Mouse (Mus musculus): ENCODE measurements around the gene Tk1. TPM values are rescaled to one million over a fixed set of nuclear protein-coding genes. Genes with fewer than 3 reads are reported as not detected.

Gene Tk1
- polyA plus RNA-seq, 1 experiment from 2014 or later, result 51.6 TPM

DNA sequence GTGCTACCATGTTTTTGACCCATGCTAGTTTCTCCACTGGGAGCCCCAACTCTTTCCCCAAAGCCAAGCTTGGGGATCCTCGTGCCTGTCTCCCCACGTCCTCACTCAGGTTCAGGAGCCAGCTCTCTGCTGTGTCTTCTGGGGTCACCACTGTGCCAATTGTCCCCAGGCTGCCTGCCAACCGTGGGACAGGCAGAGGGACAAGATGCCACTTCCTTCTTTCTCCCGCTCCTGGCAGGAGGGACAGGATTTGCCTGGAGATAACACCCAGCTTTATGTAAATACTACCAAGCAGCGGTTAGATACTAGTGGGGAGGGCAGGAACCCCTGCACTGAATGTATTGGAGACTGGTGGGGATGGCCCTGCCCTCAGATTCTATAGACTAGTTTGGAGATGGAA, 12.0 kb downstream of the Tk1 start:
- ATAC-seq (replicated peaks; ENCODE audit: low FRiP score, low read depth) (no peak), DNase-seq (ENCODE audit: low spot score) (no peak)
- Histone ChIP-seq H3K27me3 (ENCODE audit: insufficient read depth, low read length) (no peaks in the 10 kb centered on the region), H3K4me2 (ENCODE audit: low read length) (no peak overlapping the region), H3K36me3 (ENCODE audit: insufficient read depth, low read length) (peaks cover 32% of the 10 kb centered on the region), H3K4me1 (replicated peaks; ENCODE audit: insufficient read depth, low read length) (peaks cover 3% of the 10 kb centered on the region; the same call in 1 of the 2 replicates), H3K9me3 (replicated peaks; ENCODE audit: low read length) (no peaks in the 10 kb centered on the region), H3K27ac (no peak overlapping the region), H3K9ac (ENCODE audit: low read depth, low read length) (no peak overlapping the region), H3K4me3 (replicated peaks; ENCODE audit: low read depth, low read length) (no peak overlapping the region)
- WGBS, result 80% methylated on average over 5 of the region's 5 CpGs
- TF ChIP-seq CTCF (IDR thresholded peaks at IDR 0.05; ENCODE audit: low read depth), result no peak

DNA sequence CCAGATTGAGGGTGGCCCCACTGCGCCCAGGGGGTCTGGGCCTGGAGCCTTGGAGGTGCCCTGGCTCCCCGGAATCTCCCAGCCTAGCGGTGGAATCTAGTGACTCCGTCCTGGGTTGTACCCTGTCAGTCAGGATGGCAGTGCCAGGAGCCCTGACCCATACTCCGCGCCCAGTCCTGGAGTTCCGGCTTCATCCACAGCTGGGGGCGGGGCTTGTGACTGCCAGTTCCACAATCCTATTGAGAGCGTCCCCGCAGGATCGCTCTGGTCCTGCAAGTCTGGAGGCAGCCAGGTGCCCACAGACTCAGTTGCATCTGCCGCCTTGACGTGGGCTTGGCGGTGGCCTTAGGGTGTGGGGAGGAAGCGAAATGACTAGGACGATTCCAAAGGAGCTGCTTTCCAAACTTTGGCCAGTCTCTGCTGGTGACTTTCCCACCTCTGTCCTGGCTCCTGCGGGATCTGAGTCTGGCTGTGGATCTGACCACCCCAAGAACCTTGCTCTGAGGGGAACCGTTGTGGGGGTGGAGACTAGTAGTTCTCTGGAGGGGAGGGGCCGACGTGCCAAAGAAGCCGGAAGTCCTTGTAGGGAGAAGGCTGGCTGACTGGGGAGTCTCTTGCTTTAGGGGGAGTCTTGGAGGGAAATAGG, 15.4 kb downstream of the Tk1 start:
- peak overlapping the region; percentile 71 for H3K4me3 ChIP-seq (replicated peaks; ENCODE audit: low read depth, low read length)
- H3K4me2 ChIP-seq (ENCODE audit: low read length), result peak overlapping the region; percentile 82
- WGBS, result 0% methylated on average over 21 of the region's 21 CpGs
- ATAC-seq (replicated peaks; ENCODE audit: low FRiP score, low read depth), result peak; percentile 89
- no peaks in the 10 kb centered on the region for H3K27me3 ChIP-seq (ENCODE audit: insufficient read depth, low read length)
- DNase-seq (ENCODE audit: low spot score), result peak; percentile 94
- H3K27ac ChIP-seq, result peak overlapping the region; percentile 75
- H3K4me1 ChIP-seq (replicated peaks; ENCODE audit: insufficient read depth, low read length), result peaks cover 3% of the 10 kb centered on the region; the same call in 1 of the 2 replicates
- peaks cover 23% of the 10 kb centered on the region for H3K36me3 ChIP-seq (ENCODE audit: insufficient read depth, low read length)
- peak; percentile 58 for TF ChIP-seq CTCF (IDR thresholded peaks at IDR 0.05; ENCODE audit: low read depth)
- H3K9me3 ChIP-seq (replicated peaks; ENCODE audit: low read length), result no peaks in the 10 kb centered on the region
- H3K9ac ChIP-seq (ENCODE audit: low read depth, low read length), result peak overlapping the region; percentile 74

DNA sequence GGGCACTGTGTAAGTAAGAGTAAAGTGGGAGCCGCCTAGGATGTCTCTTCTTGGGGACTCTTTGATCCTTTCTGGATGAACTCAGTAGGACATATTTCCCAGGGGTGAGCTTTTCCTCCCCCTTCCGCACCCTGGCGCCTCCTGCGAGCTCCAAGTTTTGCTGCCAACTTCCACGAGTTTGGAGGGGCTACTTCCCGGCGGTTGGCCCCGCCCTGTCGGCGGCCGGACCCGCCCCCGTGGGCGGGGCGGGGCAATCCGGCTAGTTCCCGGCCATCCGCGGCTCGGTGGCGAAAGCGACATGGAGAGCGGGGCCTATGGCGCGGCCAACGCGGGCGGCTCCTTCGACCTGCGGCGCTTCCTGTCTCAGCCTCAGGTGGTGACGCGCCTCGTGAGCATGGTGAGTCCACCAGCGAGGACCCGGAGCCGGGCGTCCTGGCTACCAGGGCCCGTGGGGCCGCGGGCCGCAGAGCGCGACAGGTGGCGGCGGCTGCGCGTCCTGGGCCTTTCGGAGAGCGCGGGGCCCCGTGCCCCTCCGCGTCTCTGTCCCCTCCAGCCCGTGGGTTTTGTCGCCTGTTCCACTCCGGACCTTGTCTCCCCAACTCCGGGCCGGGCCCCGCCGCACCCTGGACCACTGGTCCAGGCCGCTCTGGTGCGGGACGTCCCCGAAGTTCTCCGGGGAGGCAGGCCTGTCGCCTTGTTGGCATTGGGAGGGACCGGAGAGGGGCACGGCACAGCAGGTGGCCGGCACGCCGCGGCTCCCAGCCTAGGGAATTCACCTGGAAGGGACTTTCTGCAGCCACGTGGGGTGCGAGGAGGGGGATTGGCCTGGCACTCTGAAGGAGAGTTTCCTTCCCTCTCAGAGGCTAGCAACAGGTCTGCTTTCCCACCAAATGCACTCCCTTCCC, 16.2 kb downstream of the Tk1 start, which contains the start of the genes Gm20708 and Syngr2:
Gene Gm20708 (plus strand): TSS at position 262 of the 905 bp plus-strand sequence.
Gene Syngr2 (plus strand): TSS at position 262 of the 905 bp plus-strand sequence.
- under 1% methylated on average over 64 of the region's 75 CpGs for WGBS
- H3K9ac ChIP-seq (ENCODE audit: low read depth, low read length), result peak within 1 kb of the TSS; percentile 74
- peaks cover 20% of the 10 kb centered on the region for H3K36me3 ChIP-seq (ENCODE audit: insufficient read depth, low read length)
- TF ChIP-seq CTCF (IDR thresholded peaks at IDR 0.05; ENCODE audit: low read depth), result no peak
- DNase-seq (ENCODE audit: low spot score) (peak; percentile 82), ATAC-seq (replicated peaks; ENCODE audit: low FRiP score, low read depth) (peak; percentile 74)
- no peaks in the 10 kb centered on the region for H3K27me3 ChIP-seq (ENCODE audit: insufficient read depth, low read length)
- peak within 1 kb of the TSS; percentile 75 for H3K27ac ChIP-seq
- no peaks in the 10 kb centered on the region for H3K9me3 ChIP-seq (replicated peaks; ENCODE audit: low read length)
- H3K4me1 ChIP-seq (replicated peaks; ENCODE audit: insufficient read depth, low read length), result peaks cover 3% of the 10 kb centered on the region; the same call in 1 of the 2 replicates
- peak within 1 kb of the TSS; percentile 71 for H3K4me3 ChIP-seq (replicated peaks; ENCODE audit: low read depth, low read length)
- H3K4me2 ChIP-seq (ENCODE audit: low read length), result peak within 1 kb of the TSS; percentile 82

DNA sequence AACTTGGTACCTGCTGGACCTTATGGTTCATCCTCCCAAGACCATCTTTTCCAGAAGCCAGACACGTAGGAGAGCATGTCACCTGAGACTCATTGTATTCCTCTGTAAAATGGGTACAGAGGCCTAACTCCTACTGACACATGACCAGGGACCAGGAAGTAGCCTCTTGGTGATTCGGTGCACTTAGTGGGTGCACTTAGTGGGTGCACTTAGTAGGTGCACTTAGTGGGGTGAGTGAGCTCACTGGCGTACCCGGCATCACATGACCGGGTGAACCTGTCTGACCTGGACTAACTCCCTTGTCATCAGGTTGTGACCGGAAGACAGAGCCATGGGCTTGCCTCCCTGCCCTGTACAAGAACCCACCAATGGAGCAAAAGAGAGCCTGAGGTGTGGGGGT, 19.1 kb downstream of the Tk1 start:
- Histone ChIP-seq H3K27me3 (ENCODE audit: insufficient read depth, low read length) (no peaks in the 10 kb centered on the region), H3K36me3 (ENCODE audit: insufficient read depth, low read length) (no peaks in the 10 kb centered on the region), H3K4me3 (replicated peaks; ENCODE audit: low read depth, low read length) (no peak overlapping the region), H3K4me1 (replicated peaks; ENCODE audit: insufficient read depth, low read length) (peaks cover 3% of the 10 kb centered on the region; the same call in 1 of the 2 replicates), H3K27ac (no peak overlapping the region), H3K9me3 (replicated peaks; ENCODE audit: low read length) (no peaks in the 10 kb centered on the region), H3K9ac (ENCODE audit: low read depth, low read length) (no peak overlapping the region), H3K4me2 (ENCODE audit: low read length) (no peak overlapping the region)
- WGBS, result 95% methylated on average over 6 of the region's 6 CpGs
- no peak for TF ChIP-seq CTCF (IDR thresholded peaks at IDR 0.05; ENCODE audit: low read depth)
- ATAC-seq (replicated peaks; ENCODE audit: low FRiP score, low read depth) (no peak), DNase-seq (ENCODE audit: low spot score) (no peak)

DNA sequence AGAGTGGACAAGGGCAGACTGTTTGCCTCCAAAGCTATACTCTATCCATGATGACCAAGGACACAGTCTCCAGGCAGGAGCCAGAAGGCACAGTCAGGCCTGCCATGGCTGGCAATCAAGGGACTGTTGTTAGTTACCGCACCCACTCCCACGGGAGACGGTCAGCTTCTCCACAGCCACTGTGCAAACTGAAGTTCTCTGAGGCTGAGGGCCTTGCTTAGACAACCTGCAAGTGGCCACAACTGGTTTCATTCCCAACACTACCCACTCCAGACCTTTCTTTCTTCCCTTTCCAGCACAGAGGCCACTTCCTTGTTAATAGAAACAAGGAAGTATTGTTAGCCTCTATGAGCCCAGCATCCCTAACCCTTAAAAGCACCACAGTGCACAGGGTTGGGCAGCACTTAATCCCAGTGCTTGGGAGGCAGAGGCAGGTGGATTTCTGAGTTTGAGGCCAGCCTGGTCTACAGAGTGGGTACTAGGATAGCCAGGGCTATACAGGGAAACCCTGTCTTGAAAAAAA, 22.7 kb downstream of the Tk1 start:
- Histone ChIP-seq H3K27me3 (ENCODE audit: insufficient read depth, low read length) (no peaks in the 10 kb centered on the region), H3K4me1 (replicated peaks; ENCODE audit: insufficient read depth, low read length) (no peaks in the 10 kb centered on the region), H3K9me3 (replicated peaks; ENCODE audit: low read length) (no peaks in the 10 kb centered on the region), H3K27ac (no peak overlapping the region), H3K4me3 (replicated peaks; ENCODE audit: low read depth, low read length) (no peak overlapping the region), H3K4me2 (ENCODE audit: low read length) (no peak overlapping the region), H3K36me3 (ENCODE audit: insufficient read depth, low read length) (no peaks in the 10 kb centered on the region), H3K9ac (ENCODE audit: low read depth, low read length) (no peak overlapping the region)
- no peak for DNase-seq (ENCODE audit: low spot score)
- no peak for TF ChIP-seq CTCF (IDR thresholded peaks at IDR 0.05; ENCODE audit: low read depth)
- WGBS, result 76% methylated on average over 3 of the region's 3 CpGs
- ATAC-seq (replicated peaks; ENCODE audit: low FRiP score, low read depth), result no peak

DNA sequence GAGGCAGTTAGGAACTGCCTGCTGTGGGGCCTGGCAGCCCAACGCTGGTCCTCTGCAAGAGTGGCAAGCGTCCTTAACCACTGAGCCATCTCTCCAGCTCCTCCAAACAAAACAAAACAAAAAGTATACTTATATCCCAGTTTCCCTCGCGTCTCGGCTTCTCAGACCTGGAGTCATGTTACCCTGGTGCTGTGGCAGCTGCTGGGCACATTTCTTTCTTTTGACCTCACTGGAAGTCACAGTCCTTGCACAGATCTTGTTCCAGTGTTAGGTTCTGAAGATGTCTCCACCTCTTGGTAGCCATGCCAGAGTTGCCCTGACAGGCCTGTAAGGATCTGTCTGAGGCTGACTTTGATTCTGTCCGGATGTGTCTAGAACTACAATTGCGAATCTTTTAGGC, 24.2 kb downstream of the Tk1 start:
- Histone ChIP-seq H3K4me3 (replicated peaks; ENCODE audit: low read depth, low read length) (no peak overlapping the region), H3K27me3 (ENCODE audit: insufficient read depth, low read length) (no peaks in the 10 kb centered on the region), H3K36me3 (ENCODE audit: insufficient read depth, low read length) (no peaks in the 10 kb centered on the region), H3K4me2 (ENCODE audit: low read length) (no peak overlapping the region), H3K4me1 (replicated peaks; ENCODE audit: insufficient read depth, low read length) (no peaks in the 10 kb centered on the region), H3K27ac (no peak overlapping the region), H3K9ac (ENCODE audit: low read depth, low read length) (no peak overlapping the region), H3K9me3 (replicated peaks; ENCODE audit: low read length) (no peaks in the 10 kb centered on the region)
- no peak for TF ChIP-seq CTCF (IDR thresholded peaks at IDR 0.05; ENCODE audit: low read depth)
- ATAC-seq (replicated peaks; ENCODE audit: low FRiP score, low read depth) (no peak), DNase-seq (ENCODE audit: low spot score) (peak; percentile 44)
- 48% methylated on average over 7 of the region's 7 CpGs for WGBS
